7 mouse cellular contexts compared by ENCODE assay signal in the genomic region with DNA sequence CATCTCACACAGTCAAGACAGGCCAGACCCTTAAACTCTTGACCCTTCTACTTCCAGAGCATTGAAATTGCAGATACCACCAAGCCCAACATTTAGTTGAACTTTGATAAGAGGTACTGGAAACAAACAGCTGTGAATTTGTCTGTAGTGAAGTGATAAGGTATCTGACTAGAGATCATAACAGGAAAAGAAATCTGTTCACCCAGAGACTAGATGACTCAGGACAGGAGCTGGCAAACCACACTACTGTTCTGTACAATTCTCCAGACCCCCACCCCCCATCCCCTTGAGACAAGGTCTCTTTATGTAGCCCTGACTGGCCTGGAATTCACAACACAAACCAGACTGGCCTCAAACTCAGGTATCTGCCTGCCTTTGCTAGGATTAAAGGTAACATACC. TPM values are rescaled to one million over a fixed set of nuclear protein-coding genes. Genes with fewer than 3 reads are reported as not detected.
DNase-seq lines count a peak whose midpoint lies in the region; ATAC-seq and TF ChIP-seq lines count a peak whose summit lies in the region.

No protein-coding gene starts in this region.

- no peaks in the 10 kb centered on the region for H3K27me3 ChIP-seq in lung, embryonic 14.5 days (ENCODE audit: insufficient read depth, low read length)
- H3K27me3 ChIP-seq in embryonic facial prominence, embryonic 14.5 days (replicated peaks; ENCODE audit: control insufficient read depth, insufficient read depth, low read length): no peaks in the 10 kb centered on the region
- no peaks in the 10 kb centered on the region for H3K27me3 ChIP-seq in intestine, postnatal 0 days (replicated peaks; ENCODE audit: control insufficient read depth, insufficient read depth, low read length)
- no peaks in the 10 kb centered on the region for H3K27me3 ChIP-seq in stomach, embryonic 14.5 days (ENCODE audit: control insufficient read depth, insufficient read depth, low read length)

- H3K9me3 ChIP-seq in lung, embryonic 14.5 days (ENCODE audit: low read depth, low read length): no peaks in the 10 kb centered on the region
- H3K9me3 ChIP-seq in embryonic facial prominence, embryonic 14.5 days (ENCODE audit: control insufficient read depth, low read length): no peaks in the 10 kb centered on the region
- no peaks in the 10 kb centered on the region for H3K9me3 ChIP-seq in intestine, postnatal 0 days (ENCODE audit: control insufficient read depth)
- H3K9me3 ChIP-seq in stomach, embryonic 14.5 days (ENCODE audit: control insufficient read depth, low read depth, low read length): no peaks in the 10 kb centered on the region

- H3K27ac ChIP-seq in lung, embryonic 14.5 days (ENCODE audit: low read depth): no peak overlapping the region
- no peak overlapping the region for H3K27ac ChIP-seq in embryonic facial prominence, embryonic 14.5 days (replicated peaks; ENCODE audit: low read depth, low read length)
- no peak overlapping the region for H3K27ac ChIP-seq in intestine, postnatal 0 days (ENCODE audit: low read depth, low read length)
- H3K27ac ChIP-seq in stomach, embryonic 14.5 days (ENCODE audit: low read length): no peak overlapping the region

- ATAC-seq in lung, embryonic 14.5 days (ENCODE audit: insufficient read depth): no peak
- ATAC-seq in embryonic facial prominence, embryonic 14.5 days (ENCODE audit: low read depth): no peak
- no peak for ATAC-seq in intestine, postnatal 0 days
- ATAC-seq in stomach, embryonic 14.5 days (ENCODE audit: insufficient number of reproducible peaks, insufficient read depth, low FRiP score, low read depth): no peak

- H3K4me3 ChIP-seq in lung, embryonic 14.5 days (ENCODE audit: low read depth, low read length): no peak overlapping the region
- peak overlapping the region; percentile 73 for H3K4me3 ChIP-seq in embryonic facial prominence, embryonic 14.5 days (ENCODE audit: low read depth, low read length)
- H3K4me3 ChIP-seq in intestine, postnatal 0 days (ENCODE audit: low read depth, low read length): no peak overlapping the region
- H3K4me3 ChIP-seq in stomach, embryonic 14.5 days (ENCODE audit: low read depth, low read length): no peak overlapping the region

- no peak overlapping the region for H3K9ac ChIP-seq in lung, embryonic 14.5 days
- peak overlapping the region; percentile 80; the same call in 1 of the 2 replicates for H3K9ac ChIP-seq in embryonic facial prominence, embryonic 14.5 days (ENCODE audit: low read depth, low read length)
- no peak overlapping the region for H3K9ac ChIP-seq in intestine, postnatal 0 days (ENCODE audit: low read depth, low read length)
- no peak overlapping the region for H3K9ac ChIP-seq in stomach, embryonic 14.5 days (replicated peaks; ENCODE audit: low read depth, low read length)

- no peak for TF ChIP-seq CTCF in lung, embryonic 14.5 days (IDR thresholded peaks at IDR 0.05; ENCODE audit: low read depth)
- no peak for TF ChIP-seq CTCF in intestine, postnatal 0 days (IDR thresholded peaks at IDR 0.05; ENCODE audit: low read depth)

- H3K4me1 ChIP-seq in lung, embryonic 14.5 days (ENCODE audit: insufficient read depth): peaks cover 13% of the 10 kb centered on the region
- H3K4me1 ChIP-seq in embryonic facial prominence, embryonic 14.5 days (ENCODE audit: control insufficient read depth, insufficient read depth, low read length): peaks cover 16% of the 10 kb centered on the region
- 0 out of 2 replicates have a peak, but pooled peaks cover 7% of the 10 kb centered on the region for H3K4me1 ChIP-seq in intestine, postnatal 0 days (replicated peaks; ENCODE audit: control insufficient read depth, insufficient read depth, low read length)
- H3K4me1 ChIP-seq in stomach, embryonic 14.5 days (ENCODE audit: control insufficient read depth, insufficient read depth, low read length): peaks cover 18% of the 10 kb centered on the region

- peak overlapping the region; percentile 65 for H3K4me2 ChIP-seq in lung, embryonic 14.5 days
- H3K4me2 ChIP-seq in embryonic facial prominence, embryonic 14.5 days (ENCODE audit: low read depth, low read length): peak overlapping the region; percentile 89
- peak overlapping the region; percentile 67; the same call in 1 of the 2 replicates for H3K4me2 ChIP-seq in intestine, postnatal 0 days (replicated peaks; ENCODE audit: low read depth)
- peak overlapping the region; percentile 65 for H3K4me2 ChIP-seq in stomach, embryonic 14.5 days (replicated peaks; ENCODE audit: low read depth, low read length)

- DNase-seq in lung, embryonic 14.5 days: no peak
- no peak for DNase-seq in lung, adult 18-20 months
- DNase-seq in embryonic facial prominence, embryonic 14.5 days (ENCODE audit: low spot score): peak; percentile 9
- DNase-seq in embryo, embryonic 9.5 days (ENCODE audit: extremely low spot score): no peak
- no peak for DNase-seq in cerebellum, postnatal 36 days

- H3K36me3 ChIP-seq in lung, embryonic 14.5 days (ENCODE audit: insufficient read depth): peaks cover 47% of the 10 kb centered on the region
- peaks cover 41% of the 10 kb centered on the region for H3K36me3 ChIP-seq in embryonic facial prominence, embryonic 14.5 days (ENCODE audit: control insufficient read depth, insufficient read depth, low read length)
- peaks cover 22% of the 10 kb centered on the region for H3K36me3 ChIP-seq in intestine, postnatal 0 days (ENCODE audit: control insufficient read depth, insufficient read depth)
- peaks cover 31% of the 10 kb centered on the region for H3K36me3 ChIP-seq in stomach, embryonic 14.5 days (ENCODE audit: control insufficient read depth, insufficient read depth, low read length)

RNA-seq across cellular contexts. Expression of gene Rsrc2, which starts 3.0 kb away (rescaled TPM):
- polyA plus RNA-seq in lung, embryonic 14.5 days (2014; fragmentation: Nextera tagmentation; extraction: Ambion mirVana): 103 and 118 TPM in 2 replicates
- polyA plus RNA-seq in embryonic facial prominence, embryonic 14.5 days (2014; fragmentation: Nextera tagmentation; extraction: Ambion mirVana): 99.5 and 106 TPM in 2 replicates
- polyA plus RNA-seq in intestine, postnatal 0 days (2015; fragmentation: Nextera tagmentation; extraction: Ambion mirVana): 65.2 and 68.7 TPM in 2 replicates
- polyA plus RNA-seq in stomach, embryonic 14.5 days (2014; fragmentation: Nextera tagmentation; extraction: Ambion mirVana): 139 and 142 TPM in 2 replicates

RNA-seq across cellular contexts. Expression of gene Kntc1, which starts 3.3 kb away (rescaled TPM):
- polyA plus RNA-seq in lung, embryonic 14.5 days (2014; fragmentation: Nextera tagmentation; extraction: Ambion mirVana): 44.2 and 44.4 TPM in 2 replicates
- 24.1 and 26.0 TPM in 2 replicates for polyA plus RNA-seq in embryonic facial prominence, embryonic 14.5 days (2014; fragmentation: Nextera tagmentation; extraction: Ambion mirVana)
- 4.5 and 5.0 TPM in 2 replicates for polyA plus RNA-seq in intestine, postnatal 0 days (2015; fragmentation: Nextera tagmentation; extraction: Ambion mirVana)
- polyA plus RNA-seq in stomach, embryonic 14.5 days (2014; fragmentation: Nextera tagmentation; extraction: Ambion mirVana): 33.9 and 35.7 TPM in 2 replicates

RNA-seq across cellular contexts. Expression of gene Zcchc8, which starts 25.4 kb away (rescaled TPM):
- 92.0 and 95.1 TPM in 2 replicates for polyA plus RNA-seq in lung, embryonic 14.5 days (2014; fragmentation: Nextera tagmentation; extraction: Ambion mirVana)
- 64.8 and 68.3 TPM in 2 replicates for polyA plus RNA-seq in embryonic facial prominence, embryonic 14.5 days (2014; fragmentation: Nextera tagmentation; extraction: Ambion mirVana)
- 27.1 and 32.6 TPM in 2 replicates for polyA plus RNA-seq in intestine, postnatal 0 days (2015; fragmentation: Nextera tagmentation; extraction: Ambion mirVana)
- 84.6 and 97.5 TPM in 2 replicates for polyA plus RNA-seq in stomach, embryonic 14.5 days (2014; fragmentation: Nextera tagmentation; extraction: Ambion mirVana)
